Mouse (Mus musculus) liver, embryonic 14.5 days (tissue): ENCODE data around the gene Tmem38b. TPM values are rescaled to one million over a fixed set of nuclear protein-coding genes. Genes with fewer than 3 reads are reported as not detected.

ENCODE experiments used
- ATAC-seq: fragments of 200-750 bp; cut with Nextera tagmentation; 2 replicates; pipeline ENCODE4 v1.8.0; 2017; ENCODE audit warnings: moderate number of reproducible peaks, mild to moderate bottlenecking, moderate library complexity; ENCODE audit not compliant: insufficient read depth
- DNase-seq, 3 experiments: peaks; one replicate each; pipeline ENCODE4 v3.0.0-alpha.2; 2012 to 2013; ENCODE audit warnings: low read depth in 3 of 3, low spot score in 3 of 3
- H3K27ac ChIP-seq: fragments of 300-500 bp; sonication (generic); 2 replicates; pipeline ENCODE4 v1.5.1; 2014; ENCODE audit warnings: moderate library complexity, mild to moderate bottlenecking, control low read depth, inconsistent platforms
- H3K27me3 ChIP-seq: fragments of 300-500 bp; sonication (generic); 2 replicates; pipeline ENCODE4 v1.6.1; 2014; ENCODE audit warnings: mild to moderate bottlenecking, low read length, moderate library complexity; ENCODE audit not compliant: control insufficient read depth, insufficient read depth
- H3K36me3 ChIP-seq: fragments of 300-500 bp; sonication (generic); replicated peaks from 2 replicates; pipeline ENCODE4 v1.6.1; 2014; ENCODE audit warnings: low read depth; ENCODE audit not compliant: control insufficient read depth, insufficient read depth
- H3K4me1 ChIP-seq, 2 experiments: fragments of 200-500 bp in 1 of 2; fragments of 300-500 bp in 1 of 2; sonication (generic) in 1 of 2; replicated peaks; 2 replicates each; pipeline ENCODE4 v1.6.1; 2012 to 2014; ENCODE audit warnings: antibody characterized with exemption in 1 of 2, inconsistent platforms in 1 of 2, low read length in 1 of 2; ENCODE audit not compliant: control insufficient read depth in 2 of 2, insufficient read depth in 2 of 2
- H3K4me2 ChIP-seq: fragments of 300-500 bp; sonication (generic); 2 replicates; pipeline ENCODE4 v1.6.1; 2014; ENCODE audit warnings: low read depth, mild to moderate bottlenecking, control low read depth, moderate library complexity
- H3K4me3 ChIP-seq, 2 experiments: fragments of 200-500 bp in 1 of 2; fragments of 300-500 bp in 1 of 2; sonication (generic) in 1 of 2; 2 replicates each; pipeline ENCODE4 v1.5.1; 2012 to 2014; ENCODE audit warnings: low read depth in 2 of 2, low read length in 2 of 2, mild to moderate bottlenecking in 2 of 2, control low read depth in 1 of 2, inconsistent platforms in 1 of 2, moderate library complexity in 1 of 2; ENCODE audit not compliant: insufficient read depth in 1 of 2
- H3K9ac ChIP-seq: fragments of 300-500 bp; sonication (generic); replicated peaks from 2 replicates; pipeline ENCODE4 v1.6.1; 2014; ENCODE audit warnings: mild to moderate bottlenecking, control low read depth, moderate library complexity
- H3K9me3 ChIP-seq: fragments of 300-500 bp; sonication (generic); 2 replicates; pipeline ENCODE4 v1.6.1; 2016; ENCODE audit warnings: low read length, mixed read lengths; ENCODE audit not compliant: control insufficient read depth
- CTCF ChIP-seq: IDR thresholded peaks from 2 replicates; pipeline ENCODE4 v1.5.1; 2016; ENCODE audit warnings: antibody characterized with exemption, low read depth, control low read depth
- EP300 ChIP-seq: IDR thresholded peaks from 2 replicates; pipeline ENCODE4 v1.6.1; 2016; ENCODE audit warnings: antibody characterized with exemption, low read depth
- WGBS: fragments of 180-500 bp; shearing (Covaris S2); extraction: QIAGEN DNeasy Blood & Tissue Kit; methylation state at CpG from one replicate; pipeline ENCODE4 v1.1.7; 2014; ENCODE audit not compliant: insufficient replicate concordance; 5-methylcytosine and 5-hydroxymethylcytosine counted together
- polyA plus RNA-seq, 2 experiments: library from polyadenylated mRNA; depleted of rRNA in 1 of 2; stranded (reverse) in 1 of 2; unstranded in 1 of 2; fragments of >200 nt; fragmentation: Nextera tagmentation in 1 of 2; extraction: Ambion mirVana in 1 of 2; gene quantifications; 2 replicates each; pipeline versions ENCODE4 v1.2.1 to v1.2.3; 2012 to 2014

The Tmem38b gene
- polyA plus RNA-seq, 2 experiments, result 2.1 to 3.8 TPM

DNA sequence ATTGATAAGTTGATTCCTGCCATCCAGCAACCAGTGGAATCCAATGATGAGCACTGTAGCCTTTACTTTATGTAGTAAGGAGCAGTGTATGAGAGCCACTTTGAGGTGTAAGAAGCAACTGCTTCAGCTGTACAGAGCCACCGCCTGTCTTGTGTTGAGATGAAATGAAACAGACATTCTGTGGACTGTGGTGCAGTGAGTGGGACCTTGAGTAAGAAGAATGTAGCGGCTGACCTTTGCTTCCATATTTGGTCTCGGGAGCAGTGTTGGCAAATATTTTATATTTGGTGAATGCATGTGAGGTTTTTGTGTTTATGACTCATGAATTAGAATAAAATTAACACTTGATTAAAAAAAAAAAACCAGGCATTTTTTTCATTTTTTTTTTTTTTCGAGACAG lies 21.7 kb downstream of the Tmem38b start:
- Histone ChIP-seq H3K4me3 (no peak overlapping the region), H3K4me1 (no peaks in the 10 kb centered on the region), H3K27ac (no peak overlapping the region), H3K27me3 (no peaks in the 10 kb centered on the region), H3K9me3 (no peaks in the 10 kb centered on the region), H3K36me3 (no peaks in the 10 kb centered on the region), H3K9ac (no peak overlapping the region), H3K4me2 (no peak overlapping the region)
- no peak for ATAC-seq
- TF ChIP-seq CTCF (no peak), EP300 (no peak)
- DNase-seq, result no peak
- 70% methylated on average over 4 of the region's 4 CpGs for WGBS

DNA sequence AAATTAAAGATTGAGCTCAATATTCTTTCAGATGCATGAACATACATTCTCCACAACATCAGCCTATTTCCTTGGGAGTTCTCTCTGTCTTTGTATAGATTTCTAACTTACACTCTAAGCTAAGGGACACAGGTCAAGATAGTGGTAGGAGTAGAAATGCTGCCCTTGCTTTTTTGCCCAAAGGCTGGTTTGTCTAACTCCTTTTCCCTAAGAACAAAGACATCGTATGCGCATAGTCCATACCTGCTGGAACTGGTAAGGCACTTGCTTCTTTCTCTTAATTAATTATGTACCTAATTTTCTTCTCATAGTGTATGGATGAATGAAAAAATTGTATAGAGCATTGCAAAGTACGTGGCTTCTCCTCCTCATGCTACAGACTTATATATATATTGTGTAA lies 22.5 kb downstream of the Tmem38b start:
- no peak for TF ChIP-seq EP300
- no peak for TF ChIP-seq CTCF
- H3K36me3 ChIP-seq, result no peaks in the 10 kb centered on the region
- H3K27ac ChIP-seq, result no peak overlapping the region
- H3K9me3 ChIP-seq, result no peaks in the 10 kb centered on the region
- ATAC-seq (no peak), DNase-seq (no peak)
- H3K4me2 ChIP-seq, result no peak overlapping the region
- H3K4me1 ChIP-seq, result no peaks in the 10 kb centered on the region
- 79% methylated on average over 3 of the region's 3 CpGs for WGBS
- H3K9ac ChIP-seq, result no peak overlapping the region
- no peak overlapping the region for H3K4me3 ChIP-seq
- H3K27me3 ChIP-seq, result no peaks in the 10 kb centered on the region

DNA sequence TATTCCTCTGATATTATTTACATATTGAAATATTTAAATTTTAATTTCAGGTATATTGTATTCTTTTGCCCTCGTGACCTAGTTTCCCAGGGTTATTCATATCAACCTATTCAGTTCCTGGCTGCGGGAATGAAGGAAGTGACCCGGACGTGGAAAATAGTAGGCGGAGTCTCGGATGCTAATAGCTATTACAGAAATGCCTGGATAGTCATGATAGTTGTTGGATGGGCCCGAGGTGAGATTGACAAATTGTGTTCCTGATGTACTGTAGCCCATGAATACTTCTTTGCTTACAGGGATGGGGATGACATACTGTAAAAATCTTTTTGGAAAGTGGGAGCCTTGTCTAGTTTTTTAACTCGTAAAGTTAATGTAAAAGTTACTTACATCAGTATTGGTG lies 23.0 kb downstream of the Tmem38b start:
- no peak overlapping the region for H3K27ac ChIP-seq
- no peak overlapping the region for H3K4me2 ChIP-seq
- no peak for DNase-seq
- H3K4me1 ChIP-seq, result no peaks in the 10 kb centered on the region
- H3K36me3 ChIP-seq, result no peaks in the 10 kb centered on the region
- H3K9ac ChIP-seq, result no peak overlapping the region
- WGBS, result 76% methylated on average over 8 of the region's 8 CpGs
- H3K9me3 ChIP-seq, result no peaks in the 10 kb centered on the region
- H3K4me3 ChIP-seq, result no peak overlapping the region
- no peaks in the 10 kb centered on the region for H3K27me3 ChIP-seq
- ATAC-seq, result no peak
- no peak for TF ChIP-seq CTCF
- TF ChIP-seq EP300, result no peak

DNA sequence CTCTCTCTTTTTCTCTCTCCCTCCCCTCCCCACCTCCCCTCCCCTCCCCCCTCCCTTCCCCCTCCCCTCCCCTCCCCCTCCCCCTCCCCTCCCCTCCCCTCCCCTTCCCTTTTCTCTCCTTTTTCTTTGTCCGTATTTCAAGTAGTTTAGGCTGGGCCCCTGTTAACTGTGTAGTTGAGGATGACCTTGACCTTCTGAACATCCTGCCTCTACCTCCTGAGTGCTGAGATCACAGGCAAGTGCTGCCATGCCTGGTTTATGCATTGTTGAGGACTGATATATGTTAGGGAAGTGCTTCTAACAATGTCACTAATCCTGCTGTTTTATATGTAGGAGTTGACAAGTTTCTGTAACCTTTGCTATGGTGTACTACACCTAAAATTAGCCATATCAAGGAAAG lies 24.0 kb downstream of the Tmem38b start:
- DNase-seq, result no peak
- Histone ChIP-seq H3K9ac (no peak overlapping the region), H3K4me2 (no peak overlapping the region), H3K4me3 (no peak overlapping the region), H3K9me3 (no peaks in the 10 kb centered on the region), H3K36me3 (no peaks in the 10 kb centered on the region), H3K4me1 (no peaks in the 10 kb centered on the region), H3K27ac (no peak overlapping the region), H3K27me3 (no peaks in the 10 kb centered on the region)
- TF ChIP-seq EP300 (no peak), CTCF (no peak)
- no peak for ATAC-seq
- no CpG with 5 or more reads among the region's 1 CpGs for WGBS

DNA sequence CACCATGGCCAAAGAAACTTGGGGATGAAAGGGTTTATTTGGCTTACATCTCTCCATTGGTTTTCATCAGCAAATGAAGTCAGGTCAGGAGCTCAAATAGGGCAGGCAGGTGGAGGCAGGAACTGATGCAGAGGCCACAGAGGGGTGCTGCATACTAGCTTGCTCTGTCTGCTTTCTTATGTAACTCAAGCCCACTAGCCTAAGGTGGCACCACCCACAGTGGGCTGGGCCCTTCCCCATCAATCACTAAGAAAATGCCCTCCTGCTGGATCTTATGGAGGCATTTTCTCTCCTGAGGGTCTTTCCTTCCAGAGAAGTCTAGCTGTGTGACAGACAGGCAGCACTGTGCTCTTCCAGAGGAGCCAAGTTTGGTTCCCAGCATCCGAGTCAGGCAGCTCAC lies 27.5 kb downstream of the Tmem38b start:
- WGBS, result 94% methylated on average over 1 of the region's 1 CpGs
- DNase-seq (no peak), ATAC-seq (no peak)
- Histone ChIP-seq H3K27me3 (no peaks in the 10 kb centered on the region), H3K36me3 (no peaks in the 10 kb centered on the region), H3K27ac (no peak overlapping the region), H3K4me2 (no peak overlapping the region), H3K4me3 (no peak overlapping the region), H3K9me3 (no peaks in the 10 kb centered on the region), H3K4me1 (no peaks in the 10 kb centered on the region), H3K9ac (no peak overlapping the region)
- no peak for TF ChIP-seq EP300
- no peak for TF ChIP-seq CTCF
